Mouse (Mus musculus): ENCODE results near the gene Prodh2.
"Not testable (repeated sequence)": the region's sequence is repeated elsewhere in the genome, so short reads cannot be mapped to it uniquely, and the experiment has no call there.

Gene Prodh2

DNA sequence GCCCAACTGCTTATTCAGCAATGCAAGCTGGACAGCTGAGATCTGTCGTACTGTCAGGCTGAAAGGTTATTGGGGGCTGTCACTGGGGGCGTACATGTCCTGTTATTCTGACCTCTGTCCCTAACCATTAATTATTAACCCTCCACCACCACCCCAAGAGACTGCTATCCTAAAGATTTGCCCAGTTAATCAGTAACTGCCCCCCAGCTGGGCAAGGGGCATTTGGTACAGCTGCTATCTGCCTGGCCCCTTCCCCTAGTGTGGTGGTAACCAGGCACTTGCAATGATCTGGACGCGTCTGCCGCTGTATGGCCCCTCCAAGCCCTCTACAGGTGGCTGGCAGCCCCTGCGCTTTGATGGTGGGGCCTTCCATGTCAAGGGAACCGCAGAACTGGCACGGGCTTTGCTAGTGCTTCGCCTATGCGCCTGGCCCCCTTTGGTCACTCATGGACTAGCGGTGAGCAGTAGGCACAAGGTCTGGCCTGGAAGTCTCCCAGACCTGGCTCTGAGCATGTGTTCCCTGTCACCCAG, at the start of gene Prodh2:
Prodh2 (plus strand) TSS at position 222 of the 531 bp plus-strand sequence.
- DNase-seq, result no peak

DNA sequence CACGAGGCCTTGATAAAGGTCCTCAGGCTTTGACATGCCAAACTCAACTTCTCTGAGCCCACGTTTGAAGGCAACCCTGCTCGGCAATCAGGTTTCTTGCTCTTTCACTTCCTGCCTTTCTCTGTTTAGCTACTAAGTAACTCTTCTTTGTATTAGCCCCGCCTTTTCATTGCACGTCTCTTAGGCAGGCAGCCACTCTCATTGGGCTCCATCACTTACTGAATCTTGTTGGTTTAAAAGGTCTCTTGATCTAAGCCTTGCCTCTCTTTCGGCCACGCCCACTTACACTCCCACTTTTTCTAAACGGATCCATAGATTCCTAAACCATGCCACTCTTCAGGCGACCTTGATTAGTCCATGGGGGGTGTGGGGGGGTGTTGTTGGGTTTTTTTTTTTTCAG, 49.7 kb upstream of the Prodh2 start:
- no peak for DNase-seq

DNA sequence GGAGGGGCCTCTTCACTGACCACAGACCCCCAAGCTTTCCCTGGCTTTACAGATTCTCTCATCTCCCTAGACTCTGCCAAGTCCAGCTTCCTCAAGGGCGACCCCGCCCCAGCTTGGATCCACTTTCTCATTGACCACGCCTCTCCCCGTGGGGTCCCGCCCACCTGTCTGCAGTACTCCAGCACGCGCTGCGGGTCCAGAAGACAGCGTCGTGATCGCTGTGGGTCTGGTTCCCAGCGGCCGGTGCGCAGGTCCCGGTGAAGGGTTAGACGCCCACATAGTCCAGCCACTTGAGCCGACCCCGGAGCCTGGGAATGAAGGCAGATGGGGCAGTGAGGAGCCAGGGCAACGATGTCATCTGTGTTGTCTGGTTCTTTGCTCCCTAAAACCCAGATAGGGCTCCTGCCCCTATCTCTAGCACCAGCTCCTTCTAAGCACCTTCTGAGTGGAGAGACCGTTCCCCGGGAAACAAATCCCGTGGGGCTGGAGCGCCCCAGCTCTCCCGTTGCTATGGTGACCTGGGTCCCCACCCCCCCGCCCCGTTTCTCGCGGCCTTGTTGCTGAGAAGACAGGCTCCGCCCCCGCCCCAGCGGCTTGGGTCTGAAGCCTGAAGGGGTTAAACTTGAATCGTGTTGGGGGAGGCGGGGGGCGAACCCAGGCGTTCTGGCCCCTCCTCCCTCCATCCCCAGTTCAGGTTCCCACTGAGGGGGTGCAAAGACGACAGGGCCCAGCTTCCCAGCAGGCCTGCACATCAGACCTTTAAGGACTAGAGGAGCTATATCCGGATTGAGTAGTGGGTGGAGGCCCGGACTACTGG, 49.1 kb upstream of the Prodh2 start:
- no peak for DNase-seq

DNA sequence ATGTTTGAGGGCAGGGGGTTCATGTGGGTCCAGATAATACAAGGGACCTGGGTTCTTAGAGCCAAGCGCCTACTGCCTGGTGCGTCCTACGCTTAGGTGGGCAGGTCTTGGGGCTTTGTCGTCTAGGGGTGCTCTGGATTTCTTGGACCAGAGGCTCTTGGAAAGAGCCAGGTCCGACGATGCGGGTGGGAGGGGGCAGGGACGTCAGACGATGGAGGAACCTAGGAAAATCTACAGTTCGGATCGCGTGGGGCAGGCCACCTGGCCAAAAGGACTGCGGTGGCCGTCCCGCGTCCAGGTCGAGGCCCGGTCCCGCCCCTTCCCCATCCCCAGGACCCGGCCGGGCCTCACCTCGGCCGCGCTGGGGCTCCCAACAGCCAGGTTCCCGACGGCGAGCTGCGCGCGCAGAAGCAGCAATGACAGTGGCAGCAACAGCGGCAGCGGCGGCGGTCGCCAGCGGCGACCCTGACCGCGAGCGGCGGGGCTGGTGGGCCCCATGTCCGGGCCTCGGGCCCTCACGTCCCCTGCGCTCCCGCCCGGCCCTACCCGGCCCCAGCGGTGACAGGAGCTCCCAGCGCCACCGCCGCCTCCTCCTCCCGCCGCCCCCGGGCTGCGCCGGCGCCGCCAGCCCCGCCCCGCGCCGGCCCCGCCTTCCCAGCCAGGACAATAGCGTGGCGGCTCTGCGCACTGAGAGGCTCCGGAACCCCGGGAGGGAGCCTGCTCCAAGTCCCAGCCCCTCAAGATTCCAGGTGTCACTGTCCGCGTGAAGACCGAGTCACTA, 48.3 kb upstream of the Prodh2 start, which contains the start of gene Aplp1:
Aplp1 (minus strand) TSS at position 565 of the 781 bp plus-strand sequence.
- peak; percentile 55 for DNase-seq

DNA sequence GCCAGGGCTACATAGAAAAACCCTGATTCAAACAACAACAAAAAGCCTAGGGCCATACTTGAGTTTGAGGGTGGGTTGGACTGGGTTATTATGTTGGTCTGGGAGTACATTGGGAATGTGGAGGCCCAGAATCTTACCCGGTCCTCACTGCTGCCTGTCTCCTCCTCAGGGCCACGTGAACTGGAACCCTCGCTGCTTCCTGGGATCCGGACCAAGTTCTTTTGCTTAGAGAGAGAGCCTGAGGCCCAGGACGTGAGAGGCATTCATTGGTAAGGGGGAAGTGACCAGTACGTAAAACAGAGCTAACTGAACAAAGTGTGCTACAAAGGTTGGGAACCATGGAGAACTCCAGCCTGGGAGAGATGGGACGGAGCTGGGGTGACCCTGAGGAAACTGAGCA, 43.2 kb upstream of the Prodh2 start:
- no peak for DNase-seq

DNA sequence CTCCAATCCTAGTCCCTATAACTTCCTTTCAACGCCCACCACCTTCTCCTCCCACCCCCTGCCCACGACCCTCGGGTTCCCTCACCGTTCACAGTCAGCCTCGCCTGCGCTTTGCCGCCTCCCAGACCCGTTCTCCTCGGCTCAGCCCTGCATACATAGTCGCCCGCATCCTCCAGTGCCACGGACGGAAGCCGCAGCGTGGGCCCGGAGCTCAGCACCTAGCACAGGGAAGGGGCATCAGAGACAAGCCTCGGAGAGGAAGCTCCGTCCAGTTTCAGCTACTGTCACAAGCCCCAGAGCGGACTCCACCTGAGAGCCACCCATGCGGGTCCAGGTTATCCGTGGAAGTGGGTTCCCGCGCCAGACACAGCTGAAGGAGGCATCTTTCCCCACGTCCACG, 40.1 kb upstream of the Prodh2 start:
- no peak for DNase-seq

DNA sequence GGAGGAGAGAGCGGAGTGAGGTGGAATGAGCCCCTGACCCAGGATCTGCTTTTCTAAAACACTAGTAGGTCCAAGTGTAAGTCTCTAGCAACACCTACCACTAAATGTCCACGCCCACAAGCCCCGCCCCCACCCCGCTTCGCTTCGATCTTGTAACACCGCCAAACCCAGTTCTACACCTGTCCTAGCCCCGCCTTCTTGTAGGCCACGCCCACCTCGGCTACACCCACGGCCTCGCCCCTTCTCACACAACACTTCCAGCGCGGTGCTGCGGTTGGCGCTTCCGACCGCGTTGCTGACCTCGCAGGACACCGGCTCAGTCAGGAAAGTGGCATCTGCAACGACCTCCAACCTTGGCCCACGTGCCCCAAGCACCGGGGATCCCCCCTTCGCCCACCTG, 39.7 kb upstream of the Prodh2 start:
- peak; percentile 60 for DNase-seq

DNA sequence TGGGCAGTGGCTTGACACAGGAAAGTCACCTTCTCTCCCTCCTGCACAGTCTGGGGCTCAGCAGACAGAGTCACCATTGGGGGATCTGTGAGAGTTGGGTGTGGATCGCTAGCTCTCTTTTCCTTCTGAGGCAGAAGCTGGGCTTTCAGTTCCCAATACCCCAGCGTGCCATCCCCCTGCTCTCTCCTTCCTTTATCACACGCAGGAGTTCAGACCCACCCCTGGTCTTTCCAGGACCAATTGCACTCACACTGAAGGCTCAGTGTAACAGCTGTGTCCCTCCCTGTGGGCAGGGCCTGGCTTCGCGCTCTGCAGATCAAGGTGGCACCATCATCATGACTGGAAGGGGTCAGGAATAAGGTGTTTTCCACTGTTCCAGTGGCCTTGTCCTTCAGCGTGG, 39.2 kb upstream of the Prodh2 start:
- DNase-seq, result no peak

DNA sequence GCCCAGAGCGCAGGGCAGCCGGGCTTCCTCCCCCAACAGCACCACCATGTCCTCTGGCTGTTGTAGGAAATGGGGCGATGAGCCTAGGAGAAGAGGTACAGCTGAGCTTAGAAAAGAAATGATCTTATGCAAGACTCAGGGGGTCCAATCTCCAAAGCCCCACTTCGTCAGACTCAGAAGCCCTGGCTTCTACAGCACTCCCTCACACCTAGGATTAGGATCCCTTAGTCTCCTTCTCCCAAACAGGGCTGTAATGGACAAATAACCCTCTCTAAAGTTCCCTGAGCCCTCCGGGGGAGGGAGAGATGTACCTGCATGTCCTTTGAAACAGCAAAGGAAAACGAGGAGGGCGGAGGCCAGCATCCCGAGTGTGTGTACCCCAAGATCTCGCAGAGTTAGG, 36.9 kb upstream of the Prodh2 start:
- DNase-seq, result no peak

DNA sequence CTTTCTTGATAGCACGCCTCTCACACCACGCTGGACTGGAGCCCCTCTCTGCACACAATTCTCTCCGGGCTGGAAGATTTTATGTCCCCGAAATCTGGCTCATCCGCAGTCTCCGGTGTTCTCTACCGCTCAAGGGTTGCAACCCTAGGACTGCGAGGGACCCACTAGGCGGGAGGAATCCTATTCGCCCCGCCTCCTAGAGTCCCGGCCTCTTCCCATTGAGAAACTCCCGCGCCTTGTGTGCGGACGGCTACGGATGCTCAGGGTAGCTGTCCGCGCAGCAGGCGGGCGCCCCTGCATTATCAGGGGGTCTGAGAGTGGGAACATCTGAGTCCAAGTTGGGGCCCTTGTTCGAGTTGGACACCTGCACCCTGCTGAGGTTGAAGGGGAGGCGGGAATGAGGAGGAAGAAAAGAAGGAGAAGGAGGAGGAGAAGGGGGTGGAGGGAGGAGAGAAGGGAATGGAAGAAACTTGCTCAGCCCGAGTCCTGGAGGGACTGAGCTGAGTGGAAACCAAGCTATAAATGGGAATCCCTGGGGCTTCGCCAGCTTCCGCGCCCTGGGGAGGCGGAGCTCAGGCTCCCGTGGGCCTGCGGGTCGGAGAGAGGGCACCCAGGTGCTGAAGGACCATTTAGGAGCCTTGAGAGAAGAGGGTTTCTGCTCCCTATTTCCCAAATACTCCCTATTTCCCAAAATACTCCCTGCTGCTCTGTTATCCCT, 36.4 kb upstream of the Prodh2 start:
- DNase-seq, result no peak

DNA sequence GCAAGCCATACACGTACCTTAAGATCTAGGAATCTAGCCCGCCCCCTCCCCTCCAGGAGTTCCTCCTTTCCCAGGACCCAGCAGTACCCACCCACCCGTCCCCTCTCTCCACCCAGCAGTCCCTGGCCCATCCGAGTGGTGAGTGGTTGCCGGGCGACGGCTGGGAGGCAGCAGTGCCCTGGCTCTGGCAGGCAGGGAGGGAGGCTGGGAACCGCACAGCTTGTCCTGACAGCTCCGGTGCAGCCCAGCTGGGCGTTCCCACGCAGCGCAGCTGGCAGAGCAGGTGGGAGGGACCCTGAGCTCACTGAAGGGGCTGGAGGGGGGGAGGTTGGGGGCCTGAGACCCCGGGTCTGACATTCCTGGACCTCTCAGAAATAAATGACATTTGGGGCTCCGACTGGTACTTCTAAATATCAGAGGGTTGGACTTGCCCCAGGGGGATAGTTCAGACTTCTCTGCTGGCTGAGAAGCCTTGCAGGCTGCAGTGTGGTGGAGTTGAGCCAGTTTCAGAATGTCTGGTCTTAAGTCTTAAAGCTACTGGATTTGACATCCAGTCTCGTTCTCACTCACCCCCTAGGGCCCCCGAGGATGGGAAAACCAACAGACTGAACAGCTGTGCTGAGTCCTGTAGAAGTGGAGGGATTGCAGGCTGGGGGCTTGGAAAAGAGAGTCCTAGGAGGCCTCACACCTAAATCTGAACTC, 35.6 kb upstream of the Prodh2 start, which contains the start of the genes Kirrel2 and Nphs1:
Kirrel2 (minus strand) TSS at position 62 of the 702 bp plus-strand sequence.
Nphs1 (plus strand) TSS at position 687 of the 702 bp plus-strand sequence.
- no peak for DNase-seq

DNA sequence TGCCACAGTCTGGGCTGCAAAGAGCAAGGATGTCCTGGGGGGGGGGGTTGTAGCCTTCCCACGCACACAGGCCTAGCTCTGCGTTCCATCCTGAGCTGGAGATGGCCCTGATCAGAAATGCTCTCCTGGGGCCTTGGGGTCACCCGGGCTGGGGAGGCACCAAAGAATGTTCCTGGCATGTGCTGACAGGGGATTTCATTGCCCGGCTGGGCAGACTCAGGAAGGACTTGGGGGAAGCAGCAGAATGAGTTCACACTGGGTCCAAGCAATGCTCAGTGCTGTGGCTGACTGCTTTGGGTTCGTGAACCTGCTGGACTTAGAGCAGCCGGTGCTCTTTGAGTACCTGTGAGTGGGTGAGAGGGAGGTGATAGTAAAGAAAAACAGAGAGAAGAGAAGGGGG, 33.9 kb upstream of the Prodh2 start:
- no peak for DNase-seq

DNA sequence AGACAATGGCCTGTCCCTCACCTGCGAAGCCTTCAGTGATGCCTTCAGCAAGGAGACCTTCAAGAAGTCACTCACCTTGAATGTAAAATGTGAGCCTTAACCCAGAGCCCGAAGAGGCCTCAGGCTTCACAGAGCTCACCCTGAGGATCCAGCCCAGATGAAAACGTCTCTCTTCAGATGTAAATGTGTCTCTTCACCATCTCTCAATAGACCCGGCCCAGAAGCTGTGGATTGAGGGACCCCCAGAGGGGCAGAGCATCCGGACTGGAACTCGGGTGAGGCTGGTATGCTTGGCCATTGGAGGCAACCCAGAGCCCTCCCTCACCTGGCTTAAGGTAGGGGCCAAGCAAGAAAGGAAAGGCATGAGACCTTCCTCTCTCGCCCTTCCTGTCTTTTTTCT, 29.9 kb upstream of the Prodh2 start:
- no peak for DNase-seq

DNA sequence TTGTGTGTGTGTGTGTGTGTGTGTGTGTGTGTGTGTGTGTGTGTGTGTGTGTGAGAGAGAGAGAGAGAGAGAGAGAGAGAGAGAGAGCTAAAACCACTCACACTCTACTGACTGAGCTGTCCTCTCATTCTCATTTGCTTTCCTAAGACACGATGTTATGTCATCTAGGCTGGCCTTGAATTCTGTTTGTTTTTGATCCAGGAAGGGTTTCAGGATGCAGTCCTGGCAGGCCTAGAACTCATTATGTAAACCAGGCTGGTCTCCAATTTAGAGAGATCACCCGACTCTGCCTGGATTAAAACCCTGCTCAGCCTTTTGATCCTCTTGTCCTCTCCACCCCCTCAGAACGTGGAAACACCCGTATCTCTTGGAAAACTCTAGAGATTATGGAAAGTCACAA, 29.4 kb upstream of the Prodh2 start:
- no peak for DNase-seq

DNA sequence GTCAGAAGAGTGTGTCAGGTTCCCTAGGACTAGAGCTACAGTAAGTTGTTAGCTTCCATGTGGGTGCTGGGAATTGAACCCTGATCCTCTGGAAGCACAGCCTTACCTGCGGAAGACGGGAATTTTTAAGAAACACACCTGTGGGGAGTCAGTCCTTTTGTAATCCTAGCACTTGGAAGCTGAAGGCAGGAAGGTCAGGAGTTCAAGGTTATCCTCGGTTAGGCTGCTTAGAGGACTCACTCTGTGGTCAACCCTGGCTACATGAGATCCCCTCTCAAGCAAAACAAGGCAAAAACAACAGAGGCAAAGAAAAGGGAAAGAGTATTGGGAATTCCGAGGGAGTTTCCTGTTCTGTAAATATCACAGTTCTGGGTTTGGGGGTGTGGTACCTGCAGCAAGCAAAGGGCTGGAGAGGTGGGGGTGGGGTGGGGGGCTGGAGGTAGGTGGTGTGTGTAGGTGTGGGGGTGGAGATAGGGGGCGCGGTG, 28.6 kb upstream of the Prodh2 start:
- DNase-seq, result no peak

DNA sequence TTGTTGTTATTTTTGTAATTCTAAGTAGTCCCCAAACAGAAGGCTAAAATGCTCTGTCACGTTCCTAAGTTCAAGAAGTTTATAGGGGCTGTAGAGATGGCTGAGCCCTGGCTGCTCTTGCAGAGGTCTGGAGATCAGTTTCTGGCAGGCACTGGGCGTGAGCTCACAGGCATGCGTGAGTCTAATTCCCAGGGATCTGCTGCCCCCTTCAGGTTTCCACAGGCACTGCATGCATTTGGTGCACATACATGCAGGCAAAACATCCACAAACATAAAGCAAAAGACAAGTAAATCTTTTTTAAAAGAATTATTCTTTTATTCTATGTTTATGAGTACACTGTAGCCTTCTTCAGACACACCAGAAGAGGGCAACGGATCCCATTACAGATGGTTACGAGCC, 21.0 kb upstream of the Prodh2 start:
- peak; percentile 66 for DNase-seq

DNA sequence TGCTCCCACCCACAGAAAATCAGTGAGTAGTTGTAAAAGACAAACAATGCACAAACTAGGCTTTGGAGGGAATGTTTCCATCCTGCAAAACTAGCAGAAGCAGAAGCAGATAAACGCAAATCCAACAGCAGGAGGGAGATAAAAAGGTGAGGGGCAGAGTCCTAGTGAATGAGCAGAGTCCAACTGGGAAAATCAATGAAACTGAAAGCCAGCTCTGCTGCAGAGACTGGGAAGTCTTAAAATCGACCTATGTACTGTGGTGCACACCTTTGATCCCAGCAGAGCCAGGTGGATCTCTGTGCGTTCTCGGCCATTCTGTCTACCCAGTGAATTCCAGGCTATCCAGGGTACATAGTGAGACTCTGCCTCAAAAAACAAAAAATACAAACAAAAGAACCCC, 18.4 kb upstream of the Prodh2 start:
- DNase-seq, result no peak

DNA sequence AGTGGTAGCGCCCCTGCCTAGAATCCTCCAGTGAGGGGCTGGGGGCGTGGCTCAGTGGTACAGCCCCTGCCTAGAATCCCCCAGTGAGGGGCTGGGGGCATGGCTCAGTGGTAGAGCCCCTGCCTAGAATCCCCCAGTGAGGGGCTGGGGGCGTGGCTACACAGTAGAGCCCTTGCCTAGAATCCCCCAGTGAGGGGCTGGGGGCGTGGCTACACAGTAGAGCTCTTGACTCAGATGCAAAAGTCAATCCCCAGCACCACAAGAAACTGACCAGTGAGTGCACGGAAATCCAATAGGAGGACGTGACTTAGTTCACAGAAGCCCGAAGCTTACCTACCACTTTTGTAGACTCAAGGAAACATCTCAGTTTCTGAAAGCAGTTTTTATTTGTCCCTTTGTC, 17.3 kb upstream of the Prodh2 start:
- DNase-seq, result not testable (repeated sequence)

DNA sequence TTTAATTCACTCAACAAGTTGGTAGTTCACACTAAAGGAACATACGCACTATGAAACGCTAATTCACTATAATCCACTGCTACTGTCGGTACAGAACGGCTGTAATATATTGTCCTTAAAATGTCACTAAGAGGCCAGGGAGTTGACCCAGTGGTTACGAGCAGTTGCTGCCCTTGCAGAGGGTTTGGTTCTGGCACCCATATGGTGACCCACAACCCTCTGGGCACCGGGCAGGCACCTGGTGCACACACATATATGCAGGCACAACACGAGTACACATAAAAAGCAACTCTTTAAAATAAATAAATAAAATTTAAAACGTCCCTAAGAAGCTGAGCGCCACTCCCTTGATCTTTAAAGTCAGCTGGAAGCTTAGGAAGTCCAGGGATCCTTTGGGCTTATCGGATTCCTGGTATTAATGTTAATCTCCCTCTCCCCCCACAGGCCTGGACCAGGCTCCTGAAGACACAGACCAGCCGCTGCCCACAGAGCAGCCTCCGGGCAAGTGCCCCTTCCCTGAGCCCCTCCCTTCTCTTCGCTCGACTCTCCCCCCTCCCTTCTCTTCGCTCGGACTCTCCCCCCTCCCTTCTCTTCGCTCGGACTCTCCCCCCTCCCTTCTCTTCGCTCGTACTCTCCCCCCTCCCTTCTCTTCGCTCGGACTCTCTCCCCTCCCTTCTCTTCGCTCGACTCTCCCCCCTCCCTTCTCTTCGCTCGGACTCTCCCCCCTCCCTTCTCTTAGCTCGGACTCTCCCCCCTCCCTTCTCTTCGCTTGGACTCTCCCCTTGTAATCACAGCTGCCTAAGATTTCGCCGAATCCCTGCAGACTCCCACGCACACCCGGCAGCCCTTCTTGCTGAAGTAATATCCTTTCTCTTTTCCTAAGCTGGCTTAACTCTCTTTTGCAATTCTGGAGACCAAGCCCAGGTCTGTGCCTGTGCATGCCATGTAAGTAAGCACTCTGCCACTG, 15.7 kb upstream of the Prodh2 start:
- no peak for DNase-seq

DNA sequence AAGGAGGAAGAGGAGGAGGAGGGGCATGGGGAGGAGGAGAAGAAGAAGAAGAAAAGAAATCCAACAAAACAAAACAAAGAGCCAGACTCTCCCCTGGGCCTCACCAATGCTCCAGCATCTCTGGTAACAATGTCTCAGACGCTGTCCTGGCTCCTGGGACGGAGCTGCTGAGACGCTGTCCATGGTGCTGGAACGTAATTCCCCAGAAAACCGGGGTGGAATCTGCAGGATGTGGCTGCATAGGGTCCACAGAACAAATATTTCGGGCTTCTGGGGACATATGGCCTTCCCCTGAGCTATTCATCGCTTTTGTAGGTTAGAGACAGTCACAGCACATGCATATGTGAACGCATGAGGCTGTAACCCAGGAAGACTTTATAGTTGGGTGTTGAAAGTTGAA, 9.2 kb upstream of the Prodh2 start:
- no peak for DNase-seq
